Mouse (Mus musculus): ENCODE measurements around the gene Cul9. TPM values are rescaled to one million over a fixed set of nuclear protein-coding genes. Genes with fewer than 3 reads are reported as not detected.

Gene Cul9
- polyA plus RNA-seq, 1 experiment = 8.6 TPM

DNA sequence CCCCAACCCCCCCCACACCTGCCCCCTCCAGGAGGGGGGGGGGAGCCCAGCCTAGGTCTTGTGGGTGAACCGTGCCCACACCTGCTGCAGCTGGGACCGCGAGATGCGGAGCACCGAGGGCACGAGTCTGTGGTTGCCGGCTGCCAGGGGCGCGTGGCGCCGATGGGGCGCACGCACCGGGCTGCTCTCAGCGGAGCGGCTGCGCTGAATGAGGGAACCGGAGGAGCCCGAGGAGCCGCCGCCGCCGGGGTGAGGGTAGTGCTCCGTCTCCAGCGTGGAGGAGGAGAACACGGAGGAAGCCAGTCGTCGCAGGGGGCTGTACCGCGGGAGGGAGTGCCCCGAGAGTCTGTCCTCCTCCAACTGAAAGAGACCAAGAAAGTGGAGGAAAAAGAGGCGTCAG is 85.5 kb downstream of the Cul9 start:
- Histone ChIP-seq H3K4me1 (ENCODE audit: control insufficient read depth, insufficient read depth, low read length) (no peaks in the 10 kb centered on the region), H3K27ac (ENCODE audit: insufficient read depth, low read length) (no peak overlapping the region), H3K4me3 (ENCODE audit: insufficient read depth, low read length) (no peak overlapping the region)
- TF ChIP-seq CTCF (IDR thresholded peaks at IDR 0.05; ENCODE audit: borderline replicate concordance, insufficient read depth, low read length) (no peak), POLR2A (IDR thresholded peaks at IDR 0.05; ENCODE audit: low read depth, low read length) (no peak)

- 0 out of 2 replicates have a peak, but pooled peaks cover 3% of the 10 kb centered on the region for H3K4me1 ChIP-seq (ENCODE audit: control insufficient read depth, insufficient read depth, low read length)
- H3K4me3 ChIP-seq (ENCODE audit: insufficient read depth, low read length) = no peak overlapping the region
- TF ChIP-seq POLR2A (IDR thresholded peaks at IDR 0.05; ENCODE audit: low read depth, low read length) = no peak
- TF ChIP-seq CTCF (IDR thresholded peaks at IDR 0.05; ENCODE audit: borderline replicate concordance, insufficient read depth, low read length) = no peak
- H3K27ac ChIP-seq (ENCODE audit: insufficient read depth, low read length) = no peak overlapping the region
These were observed 87.7 kb downstream of the Cul9 start for GRCm38 (mm10) chr17:46458439-46458838.

- TF ChIP-seq POLR2A (IDR thresholded peaks at IDR 0.05; ENCODE audit: low read depth, low read length) = no peak
- TF ChIP-seq CTCF (IDR thresholded peaks at IDR 0.05; ENCODE audit: borderline replicate concordance, insufficient read depth, low read length) = no peak
- Histone ChIP-seq H3K4me3 (ENCODE audit: insufficient read depth, low read length) (no peak overlapping the region), H3K4me1 (ENCODE audit: control insufficient read depth, insufficient read depth, low read length) (0 out of 2 replicates have a peak, but pooled peaks cover 3% of the 10 kb centered on the region), H3K27ac (ENCODE audit: insufficient read depth, low read length) (no peak overlapping the region)
These were observed 88.4 kb downstream of the Cul9 start for GRCm38 (mm10) chr17:46457791-46458190.

DNA sequence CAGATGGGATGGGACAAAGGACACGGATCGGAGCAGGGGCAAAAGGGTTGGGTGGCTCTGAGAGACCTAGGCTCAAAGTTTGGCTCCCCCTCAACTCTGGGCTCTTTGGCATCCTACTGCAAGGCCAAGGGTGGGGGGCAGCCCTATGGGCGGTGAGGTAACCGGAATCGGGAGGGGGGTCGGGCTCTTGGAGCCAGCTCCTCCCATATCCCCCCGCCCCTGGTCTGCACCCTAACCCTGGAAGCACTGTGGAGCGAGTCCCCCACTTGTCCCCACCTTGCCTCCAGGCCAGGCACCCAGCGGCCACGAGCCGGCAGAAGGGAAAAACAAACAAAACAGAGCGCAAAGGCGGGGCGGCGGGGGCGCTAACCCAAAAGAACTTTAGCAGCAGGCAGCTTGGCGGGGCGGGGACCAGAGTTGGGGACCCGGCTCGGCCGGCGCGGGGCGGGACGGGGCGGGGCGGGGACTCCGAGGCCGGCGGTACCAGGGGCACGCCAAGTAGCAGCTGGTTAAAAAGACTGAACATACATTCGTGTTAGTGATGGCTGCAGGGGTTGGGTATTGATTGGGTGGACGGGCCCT is 91.0 kb downstream of the Cul9 start:
- Histone ChIP-seq H3K27ac (ENCODE audit: insufficient read depth, low read length) (no peak overlapping the region), H3K4me1 (ENCODE audit: control insufficient read depth, insufficient read depth, low read length) (0 out of 2 replicates have a peak, but pooled peaks cover 3% of the 10 kb centered on the region), H3K4me3 (ENCODE audit: insufficient read depth, low read length) (peak overlapping the region; percentile 33)
- TF ChIP-seq CTCF (IDR thresholded peaks at IDR 0.05; ENCODE audit: borderline replicate concordance, insufficient read depth, low read length) (no peak), POLR2A (IDR thresholded peaks at IDR 0.05; ENCODE audit: low read depth, low read length) (no peak)

DNA sequence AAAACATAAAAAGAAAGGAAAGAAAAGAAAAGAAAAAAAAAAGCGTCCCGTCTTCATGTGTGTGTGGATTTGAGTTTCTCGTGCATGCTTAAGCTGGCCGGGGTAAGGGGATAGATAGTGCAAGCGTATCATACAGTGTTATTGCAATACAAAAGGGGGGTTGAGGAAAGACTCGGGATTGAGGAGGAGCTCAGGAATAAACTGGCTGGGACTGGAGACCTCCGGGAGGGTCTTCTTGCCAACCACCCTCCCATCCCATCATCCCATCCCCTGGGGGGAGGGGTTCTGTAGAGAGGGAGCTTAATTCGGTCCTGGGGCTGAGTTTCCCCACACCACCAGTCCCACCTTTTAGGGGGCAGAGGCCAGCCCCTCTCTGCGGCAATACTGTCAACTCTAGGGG is 91.6 kb downstream of the Cul9 start:
- no peak overlapping the region for H3K4me3 ChIP-seq (ENCODE audit: insufficient read depth, low read length)
- H3K27ac ChIP-seq (ENCODE audit: insufficient read depth, low read length) = no peak overlapping the region
- 0 out of 2 replicates have a peak, but pooled peaks cover 3% of the 10 kb centered on the region for H3K4me1 ChIP-seq (ENCODE audit: control insufficient read depth, insufficient read depth, low read length)
- TF ChIP-seq POLR2A (IDR thresholded peaks at IDR 0.05; ENCODE audit: low read depth, low read length) (no peak), CTCF (IDR thresholded peaks at IDR 0.05; ENCODE audit: borderline replicate concordance, insufficient read depth, low read length) (no peak)

- no peak for TF ChIP-seq CTCF (IDR thresholded peaks at IDR 0.05; ENCODE audit: borderline replicate concordance, insufficient read depth, low read length)
- no peak for TF ChIP-seq POLR2A (IDR thresholded peaks at IDR 0.05; ENCODE audit: low read depth, low read length)
- 0 out of 2 replicates have a peak, but pooled peaks cover 3% of the 10 kb centered on the region for H3K4me1 ChIP-seq (ENCODE audit: control insufficient read depth, insufficient read depth, low read length)
- H3K4me3 ChIP-seq (ENCODE audit: insufficient read depth, low read length) = no peak overlapping the region
- no peak overlapping the region for H3K27ac ChIP-seq (ENCODE audit: insufficient read depth, low read length)
These were observed 92.2 kb downstream of the Cul9 start for GRCm38 (mm10) chr17:46453970-46454411.

DNA sequence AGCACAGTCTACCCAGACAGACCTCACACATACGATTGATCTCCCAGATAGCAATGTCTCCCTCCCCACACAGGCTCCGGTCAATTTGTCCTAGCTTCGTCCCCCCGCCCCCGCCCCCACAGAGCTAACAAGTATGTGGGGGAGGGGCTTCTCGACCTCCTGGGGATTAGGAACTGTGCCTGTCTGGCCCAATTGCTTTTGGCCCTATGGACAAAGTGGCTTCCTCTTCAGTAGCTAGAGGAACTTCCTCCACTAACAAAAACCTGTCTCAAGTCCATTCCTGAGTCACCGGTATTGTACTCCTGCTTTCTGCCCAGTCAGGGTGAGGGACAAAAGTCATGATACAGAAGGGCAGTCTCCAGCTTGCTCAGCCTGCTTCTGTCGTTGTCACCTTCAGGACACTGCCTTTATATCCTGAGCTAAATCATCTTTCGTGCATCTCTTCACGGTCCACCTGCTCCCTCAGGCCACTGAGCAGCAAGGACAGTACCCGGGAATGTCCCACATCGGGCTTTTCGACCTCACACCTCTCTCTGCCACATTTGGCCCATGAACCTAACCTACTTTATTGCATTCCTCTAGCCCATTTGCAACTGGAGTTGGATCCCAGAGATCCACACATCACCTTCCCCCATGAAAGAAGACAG is 92.8 kb downstream of the Cul9 start:
- Histone ChIP-seq H3K4me3 (ENCODE audit: insufficient read depth, low read length) (no peak overlapping the region), H3K4me1 (ENCODE audit: control insufficient read depth, insufficient read depth, low read length) (0 out of 2 replicates have a peak, but pooled peaks cover 3% of the 10 kb centered on the region), H3K27ac (ENCODE audit: insufficient read depth, low read length) (no peak overlapping the region)
- no peak for TF ChIP-seq POLR2A (IDR thresholded peaks at IDR 0.05; ENCODE audit: low read depth, low read length)
- TF ChIP-seq CTCF (IDR thresholded peaks at IDR 0.05; ENCODE audit: borderline replicate concordance, insufficient read depth, low read length) = no peak

GRCm38 (mm10) chr17:46452683-46453082 is 93.5 kb downstream of the Cul9 start:
- TF ChIP-seq CTCF (IDR thresholded peaks at IDR 0.05; ENCODE audit: borderline replicate concordance, insufficient read depth, low read length) = no peak
- TF ChIP-seq POLR2A (IDR thresholded peaks at IDR 0.05; ENCODE audit: low read depth, low read length) = no peak
- Histone ChIP-seq H3K4me1 (ENCODE audit: control insufficient read depth, insufficient read depth, low read length) (0 out of 2 replicates have a peak, but pooled peaks cover 3% of the 10 kb centered on the region), H3K27ac (ENCODE audit: insufficient read depth, low read length) (no peak overlapping the region), H3K4me3 (ENCODE audit: insufficient read depth, low read length) (no peak overlapping the region)

Other genes starting within 250 kb of the Cul9 start
- 2.6 and 3.3 TPM in 2 replicates for gene Dlk2, start 249.0 kb downstream of the Cul9 start, polyA plus RNA-seq (2011; ENCODE audit: insufficient read length, low read depth, missing spikeins)
- 3.5 and 3.9 TPM in 2 replicates for gene Abcc10, start 218.0 kb downstream of the Cul9 start, polyA plus RNA-seq (2011; ENCODE audit: insufficient read length, low read depth, missing spikeins)
- gene Zfp318, start 162.7 kb downstream of the Cul9 start, polyA plus RNA-seq (2011; ENCODE audit: insufficient read length, low read depth, missing spikeins) = 24.1 and 32.6 TPM in 2 replicates
- gene Crip3, start 117.5 kb downstream of the Cul9 start, polyA plus RNA-seq (2011; ENCODE audit: insufficient read length, low read depth, missing spikeins) = not detected in 2 replicates
- gene Slc22a7, start 107.9 kb downstream of the Cul9 start, polyA plus RNA-seq (2011; ENCODE audit: insufficient read length, low read depth, missing spikeins) = not detected in 2 replicates
- 0.27 and 0.35 TPM in 2 replicates for gene Ttbk1, start 58.7 kb downstream of the Cul9 start, polyA plus RNA-seq (2011; ENCODE audit: insufficient read length, low read depth, missing spikeins)
- gene Dnph1, start 49.7 kb downstream of the Cul9 start, polyA plus RNA-seq (2011; ENCODE audit: insufficient read length, low read depth, missing spikeins) = 7.2 and 9.9 TPM in 2 replicates
- gene Srf, start 9.8 kb upstream of the Cul9 start, polyA plus RNA-seq (2011; ENCODE audit: insufficient read length, low read depth, missing spikeins) = 50.9 and 61.2 TPM in 2 replicates
- gene Ptk7, start 83.1 kb upstream of the Cul9 start, polyA plus RNA-seq (2011; ENCODE audit: insufficient read length, low read depth, missing spikeins) = 145 and 172 TPM in 2 replicates
- 6.5 and 7.2 TPM in 2 replicates for gene Klc4, start 99.6 kb upstream of the Cul9 start, polyA plus RNA-seq (2011; ENCODE audit: insufficient read length, low read depth, missing spikeins)
- gene Mrpl2, start 99.8 kb upstream of the Cul9 start, polyA plus RNA-seq (2011; ENCODE audit: insufficient read length, low read depth, missing spikeins) = 33.5 and 45.2 TPM in 2 replicates
- gene Cul7, start 103.9 kb upstream of the Cul9 start, polyA plus RNA-seq (2011; ENCODE audit: insufficient read length, low read depth, missing spikeins) = 63.6 and 64.4 TPM in 2 replicates
- gene Rrp36, start 128.0 kb upstream of the Cul9 start, polyA plus RNA-seq (2011; ENCODE audit: insufficient read length, low read depth, missing spikeins) = 29.9 and 32.3 TPM in 2 replicates
- 111 and 122 TPM in 2 replicates for gene Mea1, start 132.4 kb upstream of the Cul9 start, polyA plus RNA-seq (2011; ENCODE audit: insufficient read length, low read depth, missing spikeins)
- gene Klhdc3, start 134.5 kb upstream of the Cul9 start, polyA plus RNA-seq (2011; ENCODE audit: insufficient read length, low read depth, missing spikeins) = 54.6 and 62.1 TPM in 2 replicates
- 57.6 and 72.1 TPM in 2 replicates for gene Ppp2r5d, start 158.7 kb upstream of the Cul9 start, polyA plus RNA-seq (2011; ENCODE audit: insufficient read length, low read depth, missing spikeins)
- 11.1 and 13.1 TPM in 2 replicates for gene Pex6, start 165.1 kb upstream of the Cul9 start, polyA plus RNA-seq (2011; ENCODE audit: insufficient read length, low read depth, missing spikeins)
- not detected in 2 replicates for gene Gnmt, start 182.8 kb upstream of the Cul9 start, polyA plus RNA-seq (2011; ENCODE audit: insufficient read length, low read depth, missing spikeins)
- 29.5 and 29.9 TPM in 2 replicates for gene Cnpy3, start 205.8 kb upstream of the Cul9 start, polyA plus RNA-seq (2011; ENCODE audit: insufficient read length, low read depth, missing spikeins)
- not detected in 2 replicates for gene Ptcra, start 217.3 kb upstream of the Cul9 start, polyA plus RNA-seq (2011; ENCODE audit: insufficient read length, low read depth, missing spikeins)
- gene 2310039H08Rik, start 226.2 kb upstream of the Cul9 start, polyA plus RNA-seq (2011; ENCODE audit: insufficient read length, low read depth, missing spikeins) = 13.9 and 17.9 TPM in 2 replicates
- gene Rpl7l1, start 236.3 kb upstream of the Cul9 start, polyA plus RNA-seq (2011; ENCODE audit: insufficient read length, low read depth, missing spikeins) = 115 and 117 TPM in 2 replicates